Comparison of ENCODE assay signal across 8 mouse cellular contexts in the genomic region with DNA sequence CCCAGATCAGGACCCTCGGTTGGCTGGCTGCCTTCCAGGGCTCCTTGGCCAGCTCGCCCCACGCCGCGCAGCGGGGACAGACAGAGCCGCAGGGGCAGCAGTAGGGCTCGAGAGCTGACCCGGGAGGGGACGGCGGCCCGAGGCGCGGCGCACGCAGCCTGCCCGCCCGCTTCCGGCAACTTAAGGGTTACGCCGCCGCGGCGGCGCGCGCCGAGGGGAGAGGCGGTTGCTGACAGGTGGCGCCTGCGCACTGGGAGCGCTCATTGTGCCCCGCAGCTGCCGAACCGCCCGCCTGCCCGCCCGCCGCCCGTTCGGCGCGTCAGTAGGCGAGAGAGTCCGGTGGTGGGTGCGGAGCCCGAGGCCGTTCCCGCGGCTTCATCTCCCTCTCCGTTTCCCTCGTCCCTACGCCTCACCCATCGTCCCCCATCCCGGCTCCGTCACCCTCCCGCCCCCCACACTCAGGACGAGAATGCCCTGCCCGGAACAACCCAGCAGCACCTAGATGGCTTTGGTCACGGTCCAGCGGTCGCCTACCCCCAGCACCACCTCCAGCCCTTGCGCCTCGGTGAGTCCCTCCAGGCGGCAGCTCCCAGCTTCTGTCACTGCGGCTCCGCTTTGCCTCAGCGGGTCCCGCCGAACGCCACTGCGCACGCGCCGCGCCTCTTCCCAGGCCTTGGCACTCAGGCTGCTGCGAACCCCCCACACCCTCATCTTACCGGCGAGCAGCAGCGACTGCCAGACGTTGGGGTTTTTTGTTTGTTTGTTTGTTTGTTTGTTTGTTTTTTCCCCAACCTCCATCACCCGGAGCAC. TPM values are rescaled to one million over a fixed set of nuclear protein-coding genes. Genes with fewer than 3 reads are reported as not detected.
DNase-seq lines count a peak whose midpoint lies in the region; ATAC-seq and TF ChIP-seq lines count a peak whose summit lies in the region.

A gene (plus strand): TSS at position 337 of the 810 bp plus-strand sequence.

- TF ChIP-seq POLR2A in cerebellum, adult 2 months (IDR thresholded peaks at IDR 0.05; ENCODE audit: borderline replicate concordance, insufficient read depth, low read length) = peak; percentile 58; the same call in 1 of the 2 replicates
- TF ChIP-seq POLR2A in olfactory bulb, adult 2 months (IDR thresholded peaks at IDR 0.05; ENCODE audit: insufficient read depth, low read depth, low read length) = peak; percentile 86

- peak within 1 kb of the TSS; percentile 84 for H3K4me3 ChIP-seq in cerebellum, adult 2 months (replicated peaks; ENCODE audit: insufficient read depth, low read depth, low read length)
- H3K4me3 ChIP-seq in lung, embryonic 14.5 days (ENCODE audit: low read depth, low read length) = peak within 1 kb of the TSS; percentile 83
- peak within 1 kb of the TSS; percentile 69 for H3K4me3 ChIP-seq in olfactory bulb, adult 2 months (ENCODE audit: insufficient read depth, low read depth, low read length)

- H3K9me3 ChIP-seq in lung, embryonic 14.5 days (ENCODE audit: low read depth, low read length) = no peaks in the 10 kb centered on the region

- peak within 1 kb of the TSS; percentile 91 for H3K4me2 ChIP-seq in lung, embryonic 14.5 days

- H3K27me3 ChIP-seq in cerebellum, adult 2 months (ENCODE audit: control insufficient read depth, insufficient read depth, low read length) = no peaks in the 10 kb centered on the region
- H3K27me3 ChIP-seq in lung, embryonic 14.5 days (ENCODE audit: insufficient read depth, low read length) = no peaks in the 10 kb centered on the region

- H3K4me1 ChIP-seq in cerebellum, adult 2 months (ENCODE audit: control insufficient read depth, insufficient read depth, low read length) = no peaks in the 10 kb centered on the region
- H3K4me1 ChIP-seq in lung, embryonic 14.5 days (ENCODE audit: insufficient read depth) = 0 out of 2 replicates have a peak, but pooled peaks cover 6% of the 10 kb centered on the region
- H3K4me1 ChIP-seq in olfactory bulb, adult 2 months (ENCODE audit: control insufficient read depth, insufficient read depth, low read length) = peaks cover 2% of the 10 kb centered on the region; the same call in 1 of the 2 replicates

- no peak for TF ChIP-seq CTCF in cerebellum, adult 2 months (IDR thresholded peaks at IDR 0.05; ENCODE audit: borderline replicate concordance, insufficient read depth, low read depth, low read length)
- no peak; the same call in 1 of the 2 replicates for TF ChIP-seq CTCF in lung, embryonic 14.5 days (IDR thresholded peaks at IDR 0.05; ENCODE audit: low read depth)
- TF ChIP-seq CTCF in olfactory bulb, adult 2 months (IDR thresholded peaks at IDR 0.05; ENCODE audit: insufficient read depth, low read depth, low read length) = no peak

- peak; percentile 91 for ATAC-seq in lung, embryonic 14.5 days (ENCODE audit: insufficient read depth)

- no peaks in the 10 kb centered on the region for H3K36me3 ChIP-seq in lung, embryonic 14.5 days (ENCODE audit: insufficient read depth)

- DNase-seq in MEL-GATA-1-ER (ENCODE audit: extremely low read depth, low read depth) = peak; percentile 53
- peak; percentile 87 to 88 for DNase-seq in cerebellum, adult 2 months
- DNase-seq in forelimb bud, embryonic 11.5 days (ENCODE audit: low read depth, low spot score) = peak; percentile 87
- peak; percentile 85 for DNase-seq in heart, postnatal 4 days
- peak; percentile 56 to 77 for DNase-seq in layer of hippocampus, adult 8-10 months (ENCODE audit: low spot score in 2 of 2)
- peak; percentile 93 for DNase-seq in lung, embryonic 14.5 days
- DNase-seq in thymus, adult 18-20 months = peak; percentile 74 to 78

- H3K27ac ChIP-seq in cerebellum, adult 2 months (ENCODE audit: insufficient read depth, low read length) = peak within 1 kb of the TSS; percentile 81
- H3K27ac ChIP-seq in lung, embryonic 14.5 days (ENCODE audit: low read depth) = peak within 1 kb of the TSS; percentile 87
- peak within 1 kb of the TSS; percentile 88 for H3K27ac ChIP-seq in olfactory bulb, adult 2 months (ENCODE audit: insufficient read depth, low read depth, low read length)

- H3K9ac ChIP-seq in lung, embryonic 14.5 days = peak within 1 kb of the TSS; percentile 83

- WGBS in cerebellum, adult 2 months = under 1% methylated on average over 60 of the region's 82 CpGs
- under 1% methylated on average over 72 of the region's 82 CpGs for WGBS in lung, embryonic 14.5 days
- under 1% methylated on average over 80 of the region's 82 CpGs for WGBS in olfactory bulb, adult 2 months

RNA-seq across cellular contexts. Expression of the gene that starts here (rescaled TPM):
- 14.3 and 14.5 TPM in 2 replicates for polyA plus RNA-seq in cerebellum, adult 2 months (2012; rRNA removed)
- 10 to 100 TPM; 92.1 to 98.9 TPM for total RNA-seq in heart, postnatal 4 days (2021)
- total RNA-seq in layer of hippocampus, adult 8-10 months (2022) = 10 to 100 TPM; 33.1 to 38.3 (median 36.1) TPM
- polyA plus RNA-seq in lung, embryonic 14.5 days (2014; fragmentation: Nextera tagmentation; extraction: Ambion mirVana) = 13.8 and 15.5 TPM in 2 replicates
- polyA plus RNA-seq in olfactory bulb, adult 2 months (2012; ENCODE audit: insufficient read depth, insufficient read length, low replicate concordance, missing spikeins) = not detected in 2 replicates

Comparison
In these comparisons a context has a peak if more than half of its experiments do, and no peak if none do; other contexts are left out.
1. Peak in every context shown above with its lines: DNase-seq, ATAC-seq, H3K4me3 ChIP-seq and H3K27ac ChIP-seq.